Mouse (Mus musculus): ENCODE measurements around the gene Cdh11. TPM values are rescaled to one million over a fixed set of nuclear protein-coding genes. Genes with fewer than 3 reads are reported as not detected.
"Not testable (repeated sequence)": the region's sequence is repeated elsewhere in the genome, so short reads cannot be mapped to it uniquely, and the experiment has no call there.

Cdh11 gene
- total RNA-seq, 2 experiments from 2014 or later: 8.2 to 12.0 TPM

DNA sequence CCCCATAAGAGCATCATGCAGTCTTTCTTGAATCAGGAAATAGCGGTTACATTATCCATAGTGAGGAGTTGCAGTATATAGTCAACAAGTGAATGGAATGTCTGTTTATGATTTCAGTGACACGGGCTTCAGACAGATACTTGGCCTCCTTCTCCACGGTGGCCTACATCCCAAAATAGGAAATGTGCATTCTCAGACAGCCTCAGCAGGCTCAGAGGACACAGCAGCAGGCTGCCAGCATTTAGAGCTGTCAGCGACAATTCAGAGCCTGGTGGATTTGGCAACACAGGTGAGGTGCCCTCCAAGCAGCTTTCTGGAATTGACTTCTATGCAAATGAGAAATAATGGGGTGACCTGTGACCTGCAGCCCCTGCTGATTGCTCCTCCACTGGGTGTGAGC, 69.5 kb downstream of the Cdh11 start:
- peak; percentile 20 to 38 for DNase-seq

DNA sequence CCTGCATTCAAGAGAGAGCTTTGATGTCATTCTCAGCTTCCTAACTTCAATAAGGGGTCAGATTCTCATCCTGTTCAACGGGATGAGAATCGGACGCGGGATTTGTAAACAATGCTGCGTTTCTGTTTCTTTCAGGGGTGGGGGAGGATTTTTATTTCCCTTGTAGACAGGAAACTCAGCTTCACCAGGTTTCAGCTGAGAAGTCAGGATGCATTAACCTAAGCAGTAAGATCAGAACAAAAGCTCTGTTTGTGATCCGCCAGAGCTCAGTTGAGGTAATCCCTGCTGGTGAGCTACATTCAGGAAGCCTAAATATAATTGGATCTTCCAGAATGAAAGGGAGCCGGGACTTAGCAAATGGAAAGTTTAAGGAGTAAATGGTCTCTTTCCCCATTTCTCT, 78.1 kb downstream of the Cdh11 start:
- DNase-seq: no peak

DNA sequence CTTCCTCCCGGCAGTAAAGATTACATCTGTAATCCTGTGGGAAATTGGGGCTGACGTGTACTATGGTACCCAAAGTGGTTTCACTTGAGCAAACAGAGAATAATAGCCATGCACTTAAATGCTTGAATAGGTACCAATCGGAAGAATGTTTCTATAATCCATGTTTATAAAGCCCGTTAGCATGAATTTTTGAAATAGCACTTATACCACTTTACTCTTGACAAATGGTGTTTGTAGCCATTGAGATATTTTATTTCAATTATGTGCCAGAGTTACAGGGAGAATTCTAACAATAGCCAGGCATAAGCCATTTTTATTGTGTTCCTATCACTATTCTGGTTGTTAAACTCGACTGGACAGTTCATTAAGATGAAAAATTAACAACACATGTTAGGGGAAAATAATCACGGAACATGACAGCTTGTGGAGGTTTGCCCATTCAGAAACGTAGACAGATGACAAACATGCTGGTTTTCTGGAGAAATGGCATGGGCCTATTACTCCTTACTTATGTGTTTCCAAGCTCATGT, 80.0 kb downstream of the Cdh11 start:
- no peak for DNase-seq

DNA sequence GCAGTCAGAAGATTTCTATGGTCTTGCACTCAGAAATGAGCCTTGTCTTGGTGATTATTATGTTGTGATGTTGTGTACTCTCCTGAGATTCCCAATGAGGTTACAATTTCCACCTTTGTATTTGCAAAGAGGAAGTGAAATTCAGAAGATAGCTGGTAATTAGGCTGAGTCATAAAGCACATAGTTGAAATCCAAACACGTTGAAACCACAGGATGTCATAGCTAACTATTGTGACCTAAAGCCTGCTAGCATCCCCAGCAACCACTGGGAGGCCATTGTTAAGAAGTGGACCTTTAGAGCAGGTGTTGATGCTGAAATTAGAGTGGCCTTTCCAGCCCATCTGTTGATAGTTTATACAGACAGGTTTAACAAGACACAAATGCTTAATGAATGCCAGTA, 85.2 kb downstream of the Cdh11 start:
- no peak for DNase-seq

DNA sequence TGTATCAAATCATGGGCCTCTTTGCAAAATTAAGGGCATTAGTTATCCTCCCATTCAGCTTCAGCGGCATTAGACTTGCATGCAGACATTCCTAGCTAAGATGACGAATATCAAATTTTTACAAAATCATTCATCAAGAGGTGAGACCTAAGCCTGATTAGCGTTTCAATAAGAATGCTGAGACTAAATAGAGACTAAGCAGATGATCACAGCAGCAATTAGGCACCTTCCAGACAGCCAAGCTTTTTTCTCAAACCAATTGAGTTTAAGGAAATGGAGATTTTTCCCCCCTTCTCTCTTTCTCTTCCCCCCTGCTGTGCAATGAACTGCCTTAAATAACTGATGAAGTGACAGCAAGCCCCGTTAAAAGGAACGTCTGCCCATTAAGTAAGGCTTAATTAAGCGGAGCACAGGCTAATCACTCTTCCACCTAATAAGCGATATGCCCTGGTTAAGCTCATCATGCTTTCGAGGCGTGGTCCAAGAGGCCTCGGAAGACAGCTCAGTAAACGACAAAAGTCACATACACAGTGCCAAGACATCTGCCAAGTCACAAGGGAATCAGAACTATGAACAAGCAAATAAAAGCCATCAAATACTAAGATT, 87.1 kb downstream of the Cdh11 start:
- no peak for DNase-seq

DNA sequence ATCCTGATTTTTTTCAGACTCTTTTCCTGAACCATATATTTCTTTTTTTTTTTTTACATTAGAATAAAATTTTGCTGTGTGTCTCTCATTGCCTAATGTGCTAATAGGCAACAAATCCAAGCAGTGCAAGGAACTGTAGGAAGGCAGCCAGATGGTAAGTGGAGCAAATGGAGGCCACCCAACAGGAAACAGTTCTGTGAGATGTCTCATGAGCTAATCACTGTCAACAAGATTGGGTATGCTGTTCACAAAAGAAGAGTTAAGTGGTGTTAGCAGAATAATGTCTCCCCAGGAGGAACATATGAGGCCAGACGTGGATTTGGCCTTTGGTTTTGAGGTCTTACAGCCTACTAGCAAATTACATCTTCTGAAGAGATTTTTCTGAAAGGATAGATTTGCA, 92.0 kb downstream of the Cdh11 start:
- DNase-seq: peak; percentile 4 to 10

DNA sequence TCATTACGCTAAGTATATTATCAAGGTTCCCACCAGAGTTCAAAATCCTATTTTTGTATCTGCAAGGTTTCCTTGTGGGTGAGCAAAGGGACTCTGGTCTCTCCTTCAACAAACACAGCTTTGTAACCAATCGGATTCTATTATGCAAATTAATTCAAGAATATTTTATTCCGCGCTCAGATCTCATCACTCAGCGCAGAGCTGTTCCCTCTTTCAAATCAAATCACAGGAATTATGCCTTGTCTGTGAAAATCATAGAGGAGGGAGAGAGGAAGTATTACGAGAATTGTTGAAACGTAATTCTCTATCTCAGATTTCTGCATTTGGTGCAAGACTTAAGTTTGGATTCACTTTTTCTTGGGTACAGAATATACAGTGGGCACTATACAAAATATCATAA, 100.0 kb downstream of the Cdh11 start:
- not testable (repeated sequence) for DNase-seq

DNA sequence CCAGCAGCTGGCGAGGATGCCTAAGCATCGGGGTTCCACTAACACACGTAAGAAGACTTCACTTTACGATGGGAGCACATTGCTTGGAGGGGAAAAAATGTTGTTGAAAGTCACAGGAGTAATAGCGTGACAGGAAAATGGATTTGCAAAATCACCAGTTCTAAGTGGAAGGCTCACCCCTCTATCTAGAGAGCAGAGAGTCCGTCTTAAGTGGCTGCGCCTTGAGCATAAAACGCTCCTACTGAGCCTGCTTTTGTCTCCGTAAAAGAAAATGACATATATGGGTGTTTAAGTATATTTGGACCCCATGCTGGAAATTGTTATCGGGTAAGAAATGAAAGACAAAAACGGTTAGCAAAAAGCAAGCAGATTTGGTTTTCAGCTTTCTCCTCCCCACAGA, 100.4 kb downstream of the Cdh11 start:
- DNase-seq: no peak

DNA sequence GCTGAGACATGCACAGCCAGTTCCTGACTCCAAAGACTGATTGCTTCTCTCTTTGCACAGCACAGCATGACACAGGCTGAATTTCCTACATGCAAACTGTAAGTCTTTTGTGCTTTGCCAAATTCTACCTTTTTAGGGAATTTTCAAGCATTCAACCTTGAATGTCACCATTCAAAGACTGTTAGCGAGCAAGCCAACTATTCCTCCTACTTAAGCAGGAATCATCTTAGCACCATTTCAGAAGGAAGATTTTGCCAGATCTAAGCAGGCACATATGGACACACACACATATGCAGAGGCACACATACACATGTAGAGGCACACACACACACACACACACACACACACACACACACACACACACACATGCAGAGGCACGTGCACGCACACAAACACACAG, 108.3 kb downstream of the Cdh11 start:
- DNase-seq: no peak

DNA sequence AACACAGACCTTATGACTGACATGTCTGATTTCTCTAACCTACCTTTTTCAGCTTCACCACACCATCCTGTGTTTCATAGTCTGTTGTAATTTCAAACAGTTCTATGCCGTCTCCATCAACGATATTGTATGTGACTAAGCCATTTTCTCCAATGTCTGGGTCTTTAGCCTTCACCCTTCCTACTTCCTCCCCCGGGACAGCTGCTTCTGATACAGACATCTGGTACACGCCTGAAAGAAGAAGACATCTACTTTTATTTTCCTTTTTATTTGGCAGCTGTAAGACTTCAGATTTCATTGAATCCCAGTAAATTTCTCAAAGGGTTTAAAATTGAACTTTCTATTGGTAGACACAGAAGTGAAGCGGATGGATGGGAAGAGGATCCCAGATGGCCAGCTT, 120.9 kb downstream of the Cdh11 start:
- not testable (repeated sequence) for DNase-seq

DNA sequence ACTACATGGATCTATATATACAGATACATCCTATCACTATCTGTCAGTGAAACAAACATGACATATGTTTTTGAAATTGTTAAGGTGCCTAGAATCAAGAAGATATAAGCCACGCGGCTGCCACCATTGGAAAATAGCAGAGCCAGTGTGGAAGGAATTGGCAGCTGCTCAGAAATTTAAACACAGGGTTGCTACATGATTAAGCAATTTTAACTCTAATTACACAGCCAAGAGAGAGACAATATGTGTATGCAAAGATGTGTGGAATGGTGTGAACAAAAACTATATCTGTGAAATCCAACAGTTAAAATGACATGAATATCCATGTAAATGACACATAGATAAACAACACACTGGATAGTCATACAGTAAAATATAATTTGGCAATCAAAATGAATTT, 128.9 kb downstream of the Cdh11 start:
- no peak for DNase-seq

DNA sequence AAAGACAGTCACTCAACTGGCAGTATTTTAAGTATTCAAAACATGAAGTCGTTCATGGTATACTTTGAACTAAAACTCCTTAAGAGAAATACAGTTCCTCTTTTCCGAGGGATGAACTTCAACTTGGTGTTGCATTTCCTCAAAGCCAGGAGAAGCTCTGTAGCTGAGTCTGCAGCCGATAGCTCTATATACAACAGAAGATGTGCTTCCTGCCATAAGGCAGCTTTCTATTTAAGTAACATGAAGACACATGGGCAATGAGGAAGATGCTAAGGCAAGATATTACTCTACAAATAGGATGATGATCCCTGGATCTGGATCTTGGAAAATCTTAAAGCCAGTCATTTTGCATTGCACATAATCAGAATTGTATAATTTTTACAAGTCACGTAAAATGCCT, 133.5 kb downstream of the Cdh11 start:
- no peak for DNase-seq

DNA sequence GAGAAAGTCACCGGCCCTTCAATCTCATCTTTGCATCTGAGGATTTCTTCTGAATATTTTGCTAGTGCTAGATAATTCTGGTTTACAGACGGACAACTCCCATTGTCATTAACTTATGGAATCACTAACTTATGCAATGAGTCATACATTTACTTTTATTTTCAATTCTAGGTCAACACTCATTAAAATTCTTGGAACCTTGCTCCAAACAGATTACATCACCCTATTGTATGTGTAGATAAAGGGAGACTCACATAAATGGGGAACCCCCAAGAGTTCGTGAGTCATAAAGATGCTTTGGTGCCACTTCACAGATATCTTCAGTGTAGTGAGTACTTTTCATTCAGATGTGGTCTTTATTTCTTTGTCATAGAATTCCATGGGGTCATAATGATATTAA, 158.3 kb downstream of the Cdh11 start:
- no peak for DNase-seq

DNA sequence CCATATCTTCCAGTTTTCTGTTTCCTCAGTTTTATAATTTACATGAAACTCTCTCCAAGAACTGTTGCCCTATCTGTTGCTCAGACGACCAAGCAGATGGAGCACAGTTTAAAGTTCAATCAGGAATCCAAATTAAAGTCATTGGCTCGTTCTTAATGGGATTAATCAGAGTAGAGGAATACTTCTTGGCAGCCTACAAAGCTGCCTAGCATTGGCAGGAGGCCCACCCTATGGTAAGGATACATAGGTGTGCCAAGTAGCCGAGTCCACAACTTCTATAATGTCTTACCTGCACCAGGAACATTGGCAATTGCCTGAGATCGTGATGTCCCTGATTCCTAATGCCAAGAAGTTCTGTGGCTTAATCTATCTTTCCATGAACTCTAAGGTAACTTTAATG, 173.3 kb downstream of the Cdh11 start:
- no peak for DNase-seq

DNA sequence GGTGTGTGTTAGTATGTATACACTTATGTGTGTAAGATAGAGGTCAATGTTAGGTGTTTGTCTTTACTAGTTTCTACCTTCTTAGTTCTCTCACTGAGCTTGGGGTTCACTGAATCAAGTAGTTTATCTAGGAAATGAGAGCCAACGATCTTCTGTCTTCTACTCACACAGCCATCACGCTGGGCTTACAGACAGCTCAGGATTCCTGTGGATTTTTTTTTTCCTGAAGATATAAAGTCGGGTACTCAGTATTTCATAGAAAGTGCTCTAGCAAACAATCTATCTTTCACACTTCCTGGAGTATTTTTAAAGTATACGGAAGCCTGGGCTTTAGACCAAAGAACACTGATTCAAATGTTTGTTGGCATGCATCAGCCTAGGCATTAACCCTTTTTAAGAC, 184.1 kb downstream of the Cdh11 start:
- no peak for DNase-seq

DNA sequence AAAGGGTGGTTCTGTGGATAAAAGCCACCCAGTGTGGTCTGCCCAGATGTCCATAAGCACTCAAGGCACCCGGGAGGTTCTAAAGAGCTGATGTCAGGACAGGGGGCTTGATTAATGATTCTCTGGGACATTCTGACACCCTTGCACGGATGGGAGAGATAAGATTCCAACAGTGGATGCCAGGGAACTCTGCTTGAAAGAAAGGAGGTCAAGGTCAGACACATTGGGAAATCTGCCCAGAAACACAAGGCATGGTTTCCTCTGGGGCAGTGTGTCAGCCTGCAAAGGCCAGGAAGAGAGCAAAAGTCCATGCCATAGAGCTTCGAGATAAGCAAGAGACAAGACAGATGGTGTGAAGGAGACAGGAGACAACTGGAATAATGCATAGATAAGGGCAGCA, 188.9 kb downstream of the Cdh11 start:
- DNase-seq: peak; percentile 54 to 65

DNA sequence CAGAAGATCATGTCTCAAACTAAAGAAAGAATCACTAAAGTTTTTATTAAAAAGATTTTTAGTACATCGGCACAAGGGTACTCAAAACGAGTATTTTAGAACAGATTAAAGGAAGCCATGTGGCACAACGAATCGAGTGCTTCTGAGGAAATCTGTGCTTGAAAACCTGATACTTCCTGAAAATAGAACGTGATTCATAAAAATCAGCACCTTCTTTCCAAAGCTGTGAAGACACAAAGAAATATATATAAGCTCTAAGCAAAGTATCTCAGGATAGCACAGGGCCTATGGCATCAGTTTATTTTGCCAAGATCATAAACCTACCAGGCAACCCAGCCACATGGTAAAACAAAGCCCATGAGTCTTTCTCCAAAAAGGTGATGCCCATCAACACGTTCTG, 191.5 kb downstream of the Cdh11 start:
- DNase-seq: no peak

Small RNA genes lying within 50 kb of the gene (microRNA-seq; reads per million reads assigned to microRNA genes)
- 0 reads per million in 2 experiments for gene Gm26301
